Mouse (Mus musculus) Muller cell, postnatal 12 days (primary cell): ENCODE measurements at regions not wholly inside any gene's neighbourhood (a gene's known extent, or its start where the extent isn't known, plus 50 kb on each side); places are given as distances from the start of the nearest gene placed in this dataset.

Source experiments
- DNase-seq: peaks from one replicate; pipeline ENCODE4 v3.0.0-alpha.2; 2015; ENCODE audit errors: inconsistent ontology term

DNA sequence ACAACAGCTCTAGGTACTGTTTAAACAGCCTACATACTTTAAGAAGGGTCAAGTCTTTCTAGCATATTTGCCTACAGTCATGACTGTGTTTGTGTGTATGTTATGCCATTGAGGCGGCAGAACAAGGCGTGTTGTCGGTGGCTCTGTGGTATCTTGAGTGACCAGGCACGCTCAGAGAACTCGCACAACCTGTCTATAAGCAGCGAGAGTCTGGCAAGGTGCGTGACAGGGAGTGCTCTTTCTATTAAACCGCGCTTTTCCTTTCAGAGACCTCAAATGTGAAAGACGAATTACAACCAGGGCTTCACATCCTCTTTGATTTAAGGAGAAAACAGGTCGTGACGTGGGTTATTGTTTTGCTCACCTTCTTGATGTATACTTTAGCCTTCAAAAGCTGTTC is 88.2 kb upstream of the Fam3c start:
- no peak for DNase-seq

GRCm38 (mm10) chr6:22443573-22443972 is 87.5 kb upstream of the Fam3c start:
- DNase-seq = no peak

- DNase-seq = no peak
Measured at GRCm38 (mm10) chr6:22443170-22443569, 87.1 kb upstream of the Fam3c start.

GRCm38 (mm10) chr6:22442591-22442990 is 86.5 kb upstream of the Fam3c start:
- no peak for DNase-seq

DNA sequence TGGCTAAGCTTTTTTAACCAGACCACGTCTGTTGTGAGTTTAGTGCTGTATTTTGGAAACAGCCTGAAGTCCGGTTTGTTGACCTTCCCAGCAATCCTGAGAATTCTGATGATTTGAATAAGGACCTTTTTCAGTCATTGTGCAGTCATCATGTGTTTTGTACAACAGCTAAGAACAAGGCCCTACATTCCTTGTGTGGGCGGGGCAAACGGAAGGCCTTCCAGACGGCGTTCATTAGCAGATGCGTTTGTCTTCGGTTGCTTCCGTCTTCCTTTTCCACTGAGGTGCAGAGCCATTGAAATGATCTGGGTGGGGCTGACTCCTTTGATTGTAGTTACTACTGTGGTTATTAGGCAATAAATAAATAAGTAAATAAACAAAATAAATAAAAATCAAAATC is 83.8 kb upstream of the Fam3c start:
- DNase-seq = no peak

- peak; percentile 81 for DNase-seq
Measured at GRCm38 (mm10) chr6:22429026-22429425, 73.0 kb upstream of the Fam3c start.

DNA sequence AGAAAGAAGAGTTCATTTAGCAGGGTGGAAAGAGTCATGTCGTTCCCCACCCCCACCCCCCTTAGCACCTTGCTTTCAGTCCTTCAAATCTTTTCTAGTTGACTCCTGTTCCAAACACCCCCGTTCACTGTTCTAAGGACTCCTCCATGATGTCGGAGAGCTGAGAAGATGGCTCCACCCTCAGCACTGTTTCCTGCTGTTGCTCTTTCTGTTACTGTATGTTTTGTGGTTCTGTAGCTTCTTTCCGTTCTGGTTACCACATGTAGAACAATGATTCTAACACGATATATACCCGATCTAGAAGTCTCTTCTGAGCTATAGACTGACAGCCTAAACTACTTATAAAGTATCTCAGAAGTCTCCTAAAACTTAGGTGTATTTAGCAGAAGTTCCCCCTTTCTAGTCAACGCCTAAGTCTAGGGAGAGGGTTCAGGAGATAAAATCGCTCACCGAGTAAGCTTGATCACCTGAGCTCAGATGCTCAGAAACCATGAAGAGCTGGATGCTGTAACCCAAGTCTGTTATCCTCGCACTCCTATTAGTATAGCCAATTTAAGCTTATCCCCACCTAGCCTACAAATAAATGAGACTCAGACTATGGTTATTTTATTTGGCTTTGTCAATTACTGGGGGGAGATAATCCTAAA is 68.2 kb upstream of the Fam3c start:
- DNase-seq = no peak

DNA sequence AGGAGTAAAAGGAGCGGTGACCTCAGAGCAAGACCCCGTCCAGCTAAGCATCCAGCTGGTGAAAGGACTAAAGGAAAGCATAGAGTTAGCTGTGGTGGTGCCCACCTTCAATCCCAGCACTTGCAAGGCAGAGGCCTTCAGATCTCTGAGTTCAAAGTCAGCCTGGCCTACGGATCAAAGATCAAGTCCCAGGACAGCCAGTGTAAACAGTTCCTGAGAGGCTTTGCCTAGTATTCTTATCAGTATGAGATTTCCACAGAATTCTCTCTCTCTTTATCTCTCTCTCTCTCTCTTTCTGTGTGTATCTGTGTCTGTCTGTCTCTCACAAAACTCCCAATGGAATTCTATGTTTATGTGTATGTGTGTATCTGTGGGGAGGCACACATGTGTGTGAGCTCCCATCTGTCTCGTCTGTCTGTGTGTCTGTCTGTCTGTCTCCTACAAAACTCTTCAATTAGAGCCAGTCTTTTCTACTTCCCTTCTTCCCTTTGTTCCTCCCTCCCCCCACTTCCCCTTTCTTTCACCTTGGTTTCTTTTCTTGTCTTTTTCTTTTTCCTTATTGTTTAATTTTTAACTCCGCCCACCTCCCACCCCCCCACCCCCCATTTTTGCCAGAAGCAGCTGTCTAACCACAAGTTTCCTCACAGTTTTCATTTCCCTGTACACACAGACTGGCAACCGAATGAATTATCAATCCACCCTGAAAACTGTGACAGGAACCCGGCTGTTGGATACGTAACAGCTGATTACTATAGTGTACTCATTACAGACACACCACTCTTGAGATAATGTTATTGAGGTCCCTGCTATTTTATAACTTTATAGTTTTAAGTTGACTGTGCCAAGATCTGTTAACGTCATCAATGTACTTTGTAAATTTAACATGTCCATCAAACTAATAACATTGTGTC is 67.3 kb upstream of the Fam3c start:
- no peak for DNase-seq

DNA sequence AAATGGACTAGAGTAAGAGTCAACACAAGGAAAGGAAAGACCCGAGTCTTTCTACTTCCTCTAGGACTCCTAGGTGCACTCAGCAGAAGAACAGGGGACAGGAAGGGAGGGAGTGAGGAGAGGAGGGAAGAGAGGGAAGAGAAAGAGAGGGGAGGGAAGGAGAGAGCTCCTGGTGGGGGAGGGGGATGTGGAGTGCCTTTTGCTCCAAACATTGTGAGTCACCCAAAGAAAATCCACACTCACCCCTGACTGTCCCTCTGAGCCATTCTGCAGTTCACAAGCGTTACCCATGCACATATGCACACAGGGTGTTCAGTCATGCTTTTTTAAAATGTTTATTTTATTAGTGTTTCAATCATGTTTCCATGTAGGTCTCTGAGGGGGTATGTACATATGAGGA is 65.5 kb upstream of the Fam3c start:
- peak; percentile 52 for DNase-seq

DNA sequence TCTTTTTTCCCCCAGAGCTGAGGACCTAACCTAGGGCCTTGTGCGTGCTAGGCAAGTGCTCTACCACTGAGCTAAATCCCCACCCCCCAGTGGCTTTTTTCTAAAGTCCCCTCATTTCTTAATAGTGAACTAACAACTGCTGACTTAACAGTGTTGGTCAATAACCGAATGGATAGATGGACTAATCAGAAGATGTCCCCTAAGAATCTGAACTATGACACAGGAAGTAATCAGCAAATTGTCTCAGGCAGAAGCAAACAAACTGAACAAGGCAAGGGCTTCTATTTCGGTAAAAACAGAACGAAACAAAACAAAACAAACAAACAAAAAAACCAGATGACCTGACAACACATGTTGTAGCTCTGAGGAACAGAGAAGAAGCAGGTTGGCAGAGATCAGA is 62.2 kb upstream of the Fam3c start:
- DNase-seq = no peak

GRCm38 (mm10) chr6:22417189-22417588 is 61.1 kb upstream of the Fam3c start:
- no peak for DNase-seq

GRCm38 (mm10) chr6:22411796-22412195 is 55.8 kb upstream of the Fam3c start:
- DNase-seq = no peak

GRCm38 (mm10) chr6:22408808-22409589 is 53.0 kb upstream of the Fam3c start:
- no peak for DNase-seq
